Mouse (Mus musculus): Measurements from ENCODE around the gene Ivns1abp. TPM values are rescaled to one million over a fixed set of nuclear protein-coding genes. Genes with fewer than 3 reads are reported as not detected.

The Ivns1abp gene
- total RNA-seq, 2 experiments from 2014 or later = 92.3 to 113 TPM

Other genes with a start within 250 kb of the Ivns1abp start
- not detected for gene Gm47985, start 161.9 kb upstream of the Ivns1abp start, total RNA-seq (2021)
- gene Gm8947, start 152.1 kb upstream of the Ivns1abp start, total RNA-seq (2021) = under 1 TPM in 1 of 2 experiments, not detected in 1; 0.26 TPM
- not detected for gene Gm47995, start 146.0 kb upstream of the Ivns1abp start, total RNA-seq (2021)
- not detected for gene 3110040M04Rik, start 140.4 kb upstream of the Ivns1abp start, total RNA-seq (2021)
- under 1 TPM in 1 of 2 experiments, not detected in 1; 0.35 TPM for gene Gm47996, start 134.3 kb upstream of the Ivns1abp start, total RNA-seq (2021)
- 1 to 10 TPM; 8.4 to 9.9 TPM for gene Swt1, start 84.0 kb downstream of the Ivns1abp start, total RNA-seq (2021)
- gene Trmt1l, start 84.1 kb downstream of the Ivns1abp start, total RNA-seq (2021) = 10 to 100 TPM; 12.8 to 12.9 TPM
- gene Rnf2, start 156.5 kb downstream of the Ivns1abp start, total RNA-seq (2021) = 10 to 100 TPM; 10.4 to 13.5 TPM
- 10 to 100 TPM in 1 of 2 experiments, 1 to 10 TPM in 1; 9.7 to 15.8 TPM for gene Fam129a, start 226.7 kb downstream of the Ivns1abp start, total RNA-seq (2021)